Mouse (Mus musculus): Measurements from ENCODE around the gene Aoah.

- no peak for TF ChIP-seq CTCF (IDR thresholded peaks at IDR 0.05; ENCODE audit: low read depth)
- TF ChIP-seq EP300 (IDR thresholded peaks at IDR 0.05; ENCODE audit: low read depth) = no peak
Observed at GRCm38 (mm10) chr13:20784060-20784459, 9.9 kb upstream of the Aoah start.
